Mouse (Mus musculus) C2C12 (cell line): ENCODE results near the gene Ttc4. TPM values are rescaled to one million over a fixed set of nuclear protein-coding genes. Genes with fewer than 3 reads are reported as not detected.

Source experiments
- H3K27me3 ChIP-seq: one replicate; pipeline ENCODE4 v1.6.1; 2011; ENCODE audit not compliant: control insufficient read depth, insufficient read depth, insufficient read length
- H3K36me3 ChIP-seq: one replicate; pipeline ENCODE4 v1.6.1; 2011; ENCODE audit not compliant: control insufficient read depth, insufficient read depth
- H3K4me3 ChIP-seq: one replicate; pipeline ENCODE4 v1.5.1; 2011; ENCODE audit warnings: mild to moderate bottlenecking, control low read depth; ENCODE audit not compliant: poor library complexity, insufficient read depth, severe bottlenecking
- H3K79me2 ChIP-seq: one replicate; pipeline ENCODE4 v1.6.1; 2011; ENCODE audit not compliant: control insufficient read depth, insufficient read depth
- H3K79me3 ChIP-seq: one replicate; pipeline ENCODE4 v1.6.1; 2011; ENCODE audit warnings: low read depth, control low read depth
- H3ac ChIP-seq: one replicate; pipeline ENCODE3; 2011; ENCODE audit warnings: low read depth; ENCODE audit not compliant: control insufficient read depth, insufficient read length
- CEBPB ChIP-seq: IDR thresholded peaks from one replicate; pipeline ENCODE4 v1.6.1; 2011; ENCODE audit warnings: low read depth, mild to moderate bottlenecking, control low read depth, moderate library complexity
- CTCF ChIP-seq: IDR thresholded peaks from one replicate; pipeline ENCODE4 v1.5.1; 2011; ENCODE audit not compliant: control insufficient read depth, insufficient read depth, insufficient read length
- FOSL1 ChIP-seq: IDR thresholded peaks from one replicate; pipeline ENCODE4 v1.8.0; 2011; ENCODE audit warnings: mild to moderate bottlenecking, low read length; ENCODE audit not compliant: poor library complexity, insufficient read depth, severe bottlenecking
- MAX ChIP-seq: IDR thresholded peaks from one replicate; pipeline ENCODE4 v1.6.1; 2011; ENCODE audit warnings: mild to moderate bottlenecking, control low read depth
- MYOD1 ChIP-seq: IDR thresholded peaks from one replicate; pipeline ENCODE4 v1.6.1; 2011; ENCODE audit warnings: low read depth; ENCODE audit not compliant: control insufficient read depth, insufficient read length
- MYOG ChIP-seq: IDR thresholded peaks from one replicate; pipeline ENCODE4 v1.6.1; 2011; ENCODE audit not compliant: control insufficient read depth, insufficient read length; ENCODE audit errors: extremely low read depth
- USF1 ChIP-seq: IDR thresholded peaks from one replicate; pipeline ENCODE4 v1.6.1; 2011; ENCODE audit warnings: low read depth, mild to moderate bottlenecking, control low read depth, moderate library complexity
- polyA plus RNA-seq: library from polyadenylated mRNA; unstranded; fragments of >200 nt; fragmentation: generic; extraction: Trizol; gene quantifications from one replicate; pipeline ENCODE4 v1.2.1, GENCODE M21; 2012; ENCODE audit warnings: missing spikeins

Ttc4 gene
- polyA plus RNA-seq, 1 experiment, result 24.7 TPM

DNA sequence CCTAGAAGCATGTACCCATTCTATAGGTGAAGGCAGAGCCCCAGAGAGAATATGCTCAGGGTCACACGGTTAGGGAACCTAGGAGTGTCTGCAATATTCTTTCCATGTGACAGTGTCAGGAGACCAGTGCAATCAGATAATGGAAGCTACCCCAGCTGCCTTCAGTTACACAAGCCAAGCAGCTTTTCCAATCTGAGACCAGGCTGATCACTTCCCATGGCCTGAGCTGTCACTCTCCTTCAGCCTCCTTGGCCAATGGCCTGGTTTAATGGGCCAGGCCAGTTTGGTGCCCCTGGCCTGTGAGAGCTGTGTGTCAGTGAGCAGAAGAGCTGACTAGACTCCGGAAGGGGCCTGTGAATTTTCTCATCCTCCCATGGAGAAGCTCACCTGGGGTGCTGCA lies 13.5 kb downstream of the Ttc4 start:
- TF ChIP-seq CTCF (no peak), CEBPB (no peak), MYOD1 (no peak), MYOG (no peak)
- Histone ChIP-seq H3K36me3 (peaks cover 78% of the 10 kb centered on the region), H3K79me2 (no peaks in the 10 kb centered on the region)

DNA sequence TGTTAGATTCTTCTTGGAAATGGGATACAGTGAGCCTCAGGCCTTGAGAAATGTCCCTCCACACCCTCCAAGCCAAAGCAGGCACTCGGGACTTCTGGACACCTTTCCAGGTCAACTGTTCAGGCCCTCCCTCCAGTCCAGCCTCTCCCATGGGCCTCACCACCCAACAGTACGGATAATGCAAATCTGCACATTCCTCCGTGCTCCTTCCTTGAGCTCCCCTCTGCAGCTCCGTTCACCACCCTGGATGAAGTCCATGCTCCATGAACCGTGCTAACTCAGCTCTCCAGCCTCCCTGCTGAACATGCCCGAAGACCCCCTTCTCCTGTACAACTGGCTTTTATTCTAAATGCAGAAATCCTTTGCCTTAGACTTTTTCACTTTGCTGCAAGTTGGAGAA lies 14.0 kb downstream of the Ttc4 start:
- TF ChIP-seq USF1 (no peak), CTCF (no peak), MYOG (no peak), MAX (no peak), FOSL1 (no peak), CEBPB (no peak)
- Histone ChIP-seq H3K36me3 (peaks cover 73% of the 10 kb centered on the region), H3ac (no peak overlapping the region)

More for the DNA sequence above, 13.5 kb downstream of the Ttc4 start:
- Histone ChIP-seq H3K79me3 (no peaks in the 10 kb centered on the region), H3ac (no peak overlapping the region), H3K27me3 (no peaks in the 10 kb centered on the region), H3K4me3 (no peak overlapping the region)

DNA sequence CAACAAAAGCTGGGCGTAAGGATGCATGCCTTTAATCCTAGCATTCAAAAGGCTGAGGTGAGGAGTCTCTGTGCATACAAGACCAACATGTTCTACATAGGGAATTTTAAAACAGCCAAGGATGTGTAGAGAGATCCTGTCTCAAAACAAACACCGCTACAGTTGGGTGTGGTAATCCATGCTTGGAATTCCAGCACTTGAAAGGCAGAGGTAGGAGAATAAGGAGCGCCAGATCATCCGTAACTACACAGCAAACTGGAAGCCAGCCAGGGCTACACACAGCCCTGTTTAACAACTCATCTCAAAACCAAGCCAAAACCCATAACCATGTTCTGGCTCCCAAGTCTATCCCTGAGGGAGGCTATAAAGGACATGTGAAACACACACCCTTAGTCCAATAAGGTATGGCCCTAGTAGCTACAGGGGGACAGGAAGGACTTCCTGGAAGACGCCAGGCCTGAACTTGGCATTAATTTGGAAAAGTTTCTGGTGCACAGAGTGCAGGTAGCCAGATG lies 14.7 kb downstream of the Ttc4 start:
- Histone ChIP-seq H3K27me3 (no peaks in the 10 kb centered on the region), H3ac (no peak overlapping the region), H3K36me3 (peaks cover 66% of the 10 kb centered on the region), H3K79me3 (no peaks in the 10 kb centered on the region), H3K79me2 (no peaks in the 10 kb centered on the region), H3K4me3 (no peak overlapping the region)
- no peak for TF ChIP-seq MYOD1
- TF ChIP-seq MAX, result no peak
- TF ChIP-seq FOSL1, result no peak
- no peak for TF ChIP-seq MYOG
- TF ChIP-seq USF1, result no peak
- no peak for TF ChIP-seq CEBPB
- no peak for TF ChIP-seq CTCF

More for the DNA sequence above, 14.0 kb downstream of the Ttc4 start:
- H3K4me3 ChIP-seq, result no peak overlapping the region
- H3K79me2 ChIP-seq, result no peaks in the 10 kb centered on the region
- H3K27me3 ChIP-seq, result no peaks in the 10 kb centered on the region
- H3K79me3 ChIP-seq, result no peaks in the 10 kb centered on the region

- H3K27me3 ChIP-seq, result no peaks in the 10 kb centered on the region
- H3K79me3 ChIP-seq, result peaks cover 1% of the 10 kb centered on the region
- H3K36me3 ChIP-seq, result no peaks in the 10 kb centered on the region
- no peak overlapping the region for H3ac ChIP-seq
- peaks cover 13% of the 10 kb centered on the region for H3K79me2 ChIP-seq
- H3K4me3 ChIP-seq, result no peak overlapping the region
- TF ChIP-seq CTCF (no peak), MYOG (no peak), CEBPB (no peak), USF1 (no peak), FOSL1 (no peak), MYOD1 (no peak), MAX (no peak)
These were observed 23.1 kb downstream of the Ttc4 start for GRCm38 (mm10) chr4:106655681-106656080.

DNA sequence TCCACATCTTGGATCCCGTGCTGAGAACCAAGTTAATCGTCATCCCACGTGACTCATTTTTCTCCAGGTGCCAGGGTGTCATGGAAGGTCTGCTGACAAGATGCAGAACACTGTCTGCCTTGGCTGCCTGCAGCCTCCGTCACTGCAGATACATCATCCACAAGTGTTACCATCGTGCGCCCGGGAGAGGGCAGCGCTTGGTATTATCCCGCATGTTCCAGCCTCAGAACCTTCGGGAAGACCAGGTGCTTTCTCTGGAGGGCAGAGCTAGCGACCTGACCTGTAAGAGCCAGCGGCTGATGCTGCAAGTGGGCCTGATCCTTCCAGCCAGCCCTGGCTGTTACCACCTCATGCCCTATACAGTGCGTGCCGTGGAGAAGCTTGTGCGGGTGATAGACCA lies 25.7 kb downstream of the Ttc4 start:
- H3K4me3 ChIP-seq, result no peak overlapping the region
- TF ChIP-seq CTCF, result no peak
- TF ChIP-seq USF1, result no peak
- no peak for TF ChIP-seq MYOG
- TF ChIP-seq MYOD1, result no peak
- no peak for TF ChIP-seq CEBPB
- no peak for TF ChIP-seq MAX
- TF ChIP-seq FOSL1, result no peak

DNA sequence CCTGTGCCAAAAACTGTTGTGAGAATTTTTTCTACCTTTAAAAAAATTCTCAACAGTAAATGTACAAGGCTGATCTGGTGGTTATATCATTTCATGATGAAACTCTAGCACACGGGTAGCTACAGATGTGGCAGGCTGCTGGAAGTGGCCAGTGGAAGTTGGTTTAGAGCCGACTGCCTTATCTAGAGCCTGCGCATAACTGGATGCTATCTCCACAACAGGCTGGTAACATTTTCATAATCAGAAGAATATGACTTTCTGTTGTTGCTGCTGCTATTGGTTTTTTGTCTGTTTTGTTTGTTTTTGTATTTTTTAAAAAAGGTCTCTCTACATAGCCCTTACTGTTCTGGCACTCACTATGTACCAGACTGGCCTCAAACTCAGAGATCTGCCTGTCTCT lies 26.2 kb downstream of the Ttc4 start:
- no peak overlapping the region for H3K4me3 ChIP-seq
- peaks cover 13% of the 10 kb centered on the region for H3K79me2 ChIP-seq
- TF ChIP-seq CEBPB, result no peak
- no peak for TF ChIP-seq MAX
- TF ChIP-seq MYOD1, result no peak
- TF ChIP-seq FOSL1, result no peak
- TF ChIP-seq MYOG, result no peak
- no peak overlapping the region for H3ac ChIP-seq
- no peaks in the 10 kb centered on the region for H3K27me3 ChIP-seq
- no peaks in the 10 kb centered on the region for H3K36me3 ChIP-seq
- H3K79me3 ChIP-seq, result peaks cover 1% of the 10 kb centered on the region

More for the DNA sequence above, 25.7 kb downstream of the Ttc4 start:
- H3K79me2 ChIP-seq, result peaks cover 13% of the 10 kb centered on the region
- no peaks in the 10 kb centered on the region for H3K36me3 ChIP-seq
- peaks cover 1% of the 10 kb centered on the region for H3K79me3 ChIP-seq
- H3K27me3 ChIP-seq, result no peaks in the 10 kb centered on the region
- H3ac ChIP-seq, result no peak overlapping the region
